Mouse (Mus musculus) testis, adult 2 months (tissue): ENCODE measurements at regions not wholly inside any gene's neighbourhood (a gene's known extent, or its start where the extent isn't known, plus 50 kb on each side); places are given as distances from the start of the nearest gene placed in this dataset.

ENCODE experiments used
- CTCF ChIP-seq: fragments of 200-500 bp; IDR thresholded peaks from 2 replicates; pipeline ENCODE4 v1.5.1; 2012; ENCODE audit warnings: low read depth, mild to moderate bottlenecking, inconsistent platforms, low read length, moderate library complexity; ENCODE audit not compliant: control insufficient read depth, insufficient read depth, insufficient replicate concordance
- POLR2A ChIP-seq: fragments of 200-500 bp; IDR thresholded peaks from 2 replicates; pipeline ENCODE4 v1.6.1; 2012; ENCODE audit warnings: low read depth, mild to moderate bottlenecking, inconsistent platforms, low read length, moderate library complexity; ENCODE audit not compliant: control insufficient read depth

DNA sequence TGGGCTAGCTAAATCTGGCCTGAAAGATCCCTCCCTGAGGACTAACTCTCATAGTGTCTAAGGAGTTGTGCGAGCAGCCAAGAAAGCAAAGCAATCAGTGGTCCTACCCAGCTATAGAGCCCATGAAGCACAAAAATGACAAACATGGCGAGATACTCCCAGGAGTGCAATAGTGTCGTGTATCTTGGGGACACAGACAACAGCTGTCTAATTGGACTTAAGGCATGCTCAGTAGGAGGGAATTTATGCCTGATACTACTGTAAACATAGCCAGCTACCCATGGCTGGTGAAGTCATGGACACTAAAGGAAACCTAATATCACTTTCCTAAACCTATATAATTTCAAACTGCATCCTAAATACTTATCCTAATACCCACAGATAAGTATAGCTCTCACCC lies 69.1 kb upstream of the Ralgapa2 start:
- TF ChIP-seq POLR2A (no peak), CTCF (no peak)
